Mouse (Mus musculus) heart, adult 8-10 months (tissue): ENCODE results near the gene Ncapg. TPM values are rescaled to one million over a fixed set of nuclear protein-coding genes. Genes with fewer than 3 reads are reported as not detected.
"Not testable (repeated sequence)": the region's sequence is repeated elsewhere in the genome, so short reads cannot be mapped to it uniquely, and the experiment has no call there.

Source experiments
- DNase-seq: peaks from one replicate; pipeline ENCODE4 v3.0.0; 2022; ENCODE audit warnings: low spot score
- total RNA-seq, 4 experiments: library from RNA; stranded (reverse); gene quantifications; 2 replicates each; pipeline ENCODE4 v1.2.4; 2022

Ncapg gene
- under 1 TPM; 0.06 to 0.63 (median 0.21) TPM for total RNA-seq

DNA sequence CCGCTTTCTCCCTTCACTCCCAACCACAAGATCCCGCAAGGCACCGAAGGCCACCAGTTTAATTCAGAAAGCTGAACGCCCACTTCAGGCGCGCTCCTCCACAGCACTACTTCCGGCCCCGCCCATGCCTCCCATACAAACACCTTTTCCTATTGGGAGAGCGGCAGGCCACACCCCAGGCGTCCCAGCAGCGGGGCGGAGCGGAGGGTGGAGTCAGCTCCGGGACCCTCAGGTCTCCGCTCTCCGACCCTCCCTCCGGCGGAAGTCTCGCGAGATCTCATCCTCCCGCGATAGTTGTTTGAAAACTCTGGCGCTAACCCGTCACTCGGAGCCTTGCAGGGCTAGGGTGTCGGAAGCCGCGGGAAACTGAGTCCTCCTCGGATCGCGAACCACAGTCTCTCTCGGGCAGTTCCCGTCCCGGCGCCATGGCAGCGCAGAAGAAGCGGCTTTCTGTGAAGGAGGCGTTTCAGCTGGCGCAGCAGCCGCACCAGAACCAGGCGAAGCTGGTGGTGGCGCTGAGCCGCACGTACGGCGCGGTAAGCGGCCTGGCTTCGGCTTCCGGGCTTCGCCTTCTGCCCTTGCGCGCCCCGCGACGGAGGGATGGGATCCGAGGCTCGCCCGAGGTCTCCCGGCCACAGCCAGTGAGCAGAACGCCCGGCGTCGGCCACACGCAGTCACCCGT lies at the start of gene Ncapg:
Ncapg (plus strand) TSS at position 322 of the 682 bp plus-strand sequence.
- DNase-seq, result peak; percentile 99

GRCm38 (mm10) chr5:45621511-45621910 lies 48.2 kb upstream of the Ncapg start:
- DNase-seq, result no peak

- DNase-seq, result no peak
Observed at GRCm38 (mm10) chr5:45627771-45628170, 41.9 kb upstream of the Ncapg start.

DNA sequence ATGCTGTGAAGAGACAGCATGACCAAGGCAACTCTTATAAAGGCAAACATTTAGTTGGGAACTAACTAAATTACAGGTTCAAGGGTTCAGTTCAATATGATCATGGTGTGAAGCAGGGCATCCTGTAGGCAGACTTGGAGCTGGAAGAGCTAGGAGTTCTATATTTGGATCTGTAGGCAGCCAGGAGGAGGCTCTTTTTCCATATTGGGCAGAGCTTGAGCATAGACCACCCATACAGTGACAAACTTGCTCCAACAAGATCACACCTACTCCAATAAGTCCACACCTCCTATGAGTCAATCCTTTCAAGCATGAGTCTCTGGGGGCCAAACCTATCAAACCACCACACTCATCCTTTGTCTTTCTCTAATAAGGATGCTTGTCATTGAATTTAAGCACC lies 40.2 kb upstream of the Ncapg start:
- no peak for DNase-seq

DNA sequence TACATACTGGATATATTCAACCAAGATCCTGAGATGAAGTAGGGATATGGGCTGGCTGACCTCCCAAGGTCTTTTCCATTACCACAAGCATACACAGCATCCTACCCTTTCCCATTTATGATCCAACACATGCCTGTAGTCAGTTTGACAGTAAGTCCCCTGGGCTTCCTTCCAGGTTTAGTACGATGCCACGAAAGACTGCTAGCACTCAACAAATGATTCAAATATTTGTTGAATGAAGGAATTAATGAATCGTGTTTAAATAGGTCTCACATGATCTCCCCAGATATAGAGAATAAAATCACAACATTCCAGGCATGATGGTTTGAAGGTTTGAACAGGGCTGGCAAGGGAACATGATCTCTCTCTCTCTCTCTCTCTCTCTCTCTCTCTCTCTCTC lies 31.3 kb upstream of the Ncapg start:
- no peak for DNase-seq

DNA sequence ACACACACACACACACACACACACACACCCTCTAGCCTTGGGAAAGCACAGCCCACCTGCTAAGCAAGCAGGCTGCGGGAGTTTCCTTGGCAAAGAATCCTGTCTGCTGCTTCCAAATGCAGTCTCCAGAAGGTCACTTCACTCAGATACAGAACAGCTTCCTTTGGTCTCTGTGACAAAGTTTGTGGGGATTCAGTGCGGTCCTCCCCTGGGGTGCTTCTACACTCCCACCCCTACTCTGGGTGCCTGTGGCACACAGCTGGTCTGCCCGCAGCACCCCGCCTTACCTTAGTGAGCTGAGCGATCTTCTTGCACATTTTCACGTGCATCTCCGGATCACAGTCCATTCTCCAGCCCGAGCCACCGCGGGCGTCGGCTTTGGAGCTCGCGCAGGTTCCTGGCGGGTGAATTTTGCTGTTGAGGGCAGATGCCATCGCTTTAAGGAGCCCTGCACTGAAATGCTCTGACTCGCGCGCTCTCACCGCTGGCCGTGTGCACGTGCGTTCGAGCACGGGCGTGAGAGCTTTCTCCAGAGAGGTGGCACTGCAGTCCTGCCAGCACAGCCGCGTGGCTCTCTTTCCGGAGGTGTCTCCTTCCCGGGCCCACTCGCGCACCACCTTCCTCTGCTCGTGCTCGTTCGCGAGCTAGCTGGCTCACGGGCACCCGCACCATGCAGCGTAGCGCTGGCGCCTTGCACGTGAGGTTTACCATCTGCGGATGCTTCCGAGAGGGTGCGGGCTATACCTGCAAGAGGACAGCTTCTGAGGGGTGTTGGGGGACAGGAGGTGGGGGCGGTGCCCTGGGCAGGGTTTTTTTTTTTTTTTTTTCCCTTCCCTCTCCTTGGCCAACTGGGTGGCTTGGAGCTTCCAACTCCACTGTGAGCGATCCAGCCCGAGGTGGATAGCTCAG lies 30.7 kb upstream of the Ncapg start, which contains the start of gene Fam184b:
Fam184b (minus strand) TSS at position 809 of the 909 bp plus-strand sequence.
- DNase-seq, result no peak

DNA sequence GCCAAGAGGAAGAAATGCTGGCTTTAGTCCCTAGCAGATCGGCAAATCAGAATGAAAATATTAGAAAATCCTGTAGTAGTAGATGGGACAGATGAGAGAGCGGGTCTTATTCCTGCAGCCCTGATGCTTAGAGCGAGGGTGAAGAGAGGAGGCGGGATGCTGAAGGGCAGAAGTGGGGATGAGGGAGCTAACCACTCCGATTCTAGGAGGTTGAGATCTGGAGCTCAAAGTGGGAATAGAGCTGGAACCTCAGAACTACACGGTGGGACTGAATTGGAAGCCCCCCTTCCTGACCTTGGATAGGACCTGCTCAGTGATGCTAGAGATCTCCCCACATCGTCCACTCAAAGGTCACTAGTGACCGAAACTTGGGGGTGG lies 30.0 kb upstream of the Ncapg start:
- DNase-seq, result no peak

- no peak for DNase-seq
Observed at GRCm38 (mm10) chr5:45651026-45651703, 18.6 kb upstream of the Ncapg start.

DNA sequence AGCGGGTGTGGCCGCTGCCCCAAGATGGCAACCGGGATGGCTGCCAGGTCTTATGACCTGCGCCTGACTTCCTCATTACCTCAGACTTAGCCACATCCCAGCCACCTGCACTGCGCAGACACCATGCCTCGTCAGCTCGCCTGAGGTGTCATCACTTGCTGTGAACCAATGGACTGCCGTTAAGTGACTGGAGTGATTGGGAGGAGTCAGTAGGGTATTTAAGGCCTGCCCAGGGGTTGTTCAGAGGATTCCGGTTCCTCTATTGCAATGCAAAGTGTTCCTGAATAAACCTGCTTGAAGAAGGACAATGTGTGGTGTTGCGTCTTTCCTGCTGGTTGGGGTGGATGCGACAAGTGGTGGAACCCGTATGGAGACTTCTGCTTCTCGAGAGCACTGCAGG lies 11.3 kb upstream of the Ncapg start:
- DNase-seq, result not testable (repeated sequence)

DNA sequence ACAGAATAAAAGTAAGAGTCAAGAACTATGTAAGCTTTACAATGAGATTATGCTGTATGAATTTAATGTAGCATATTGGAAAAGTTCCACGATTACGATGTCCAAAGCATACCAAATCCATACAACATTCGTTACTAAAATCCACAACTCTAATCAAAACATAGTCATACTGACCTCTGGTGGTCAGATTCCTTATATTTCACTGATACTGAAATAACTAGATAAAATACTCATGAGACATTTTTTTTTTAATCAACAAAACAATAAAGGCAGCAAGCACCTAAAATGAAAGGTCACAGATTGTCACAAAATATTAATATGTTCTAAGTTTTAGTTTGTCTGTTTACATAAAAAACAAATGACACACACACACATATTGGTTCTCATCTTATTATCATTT lies 1.4 kb upstream of the Ncapg start:
- peak; percentile 28 for DNase-seq

DNA sequence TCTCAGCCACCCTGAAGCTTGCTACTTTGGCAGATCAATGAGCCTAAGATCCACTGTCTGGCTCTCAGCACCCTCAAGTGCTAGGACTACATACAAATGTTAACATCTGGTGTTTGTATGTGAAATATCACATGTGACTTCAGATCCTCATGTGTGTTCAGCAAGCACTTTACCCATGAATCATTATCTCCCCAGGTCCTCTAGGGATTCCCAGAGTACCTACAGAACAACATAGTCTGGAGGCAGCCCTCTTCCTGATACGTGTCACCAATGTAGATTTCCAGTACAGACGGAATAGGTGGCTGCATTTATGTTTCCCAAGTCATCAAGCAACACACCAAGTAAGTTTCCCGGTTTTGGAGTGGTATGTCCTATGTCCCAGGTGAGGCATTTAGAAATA lies 888 bp upstream of the Ncapg start:
- DNase-seq, result no peak

- DNase-seq, result no peak
Observed at GRCm38 (mm10) chr5:45669234-45669597, 503 bp upstream of the Ncapg start.

- no peak for DNase-seq
Observed at GRCm38 (mm10) chr5:45670280-45670670, 556 bp downstream of the Ncapg start.

DNA sequence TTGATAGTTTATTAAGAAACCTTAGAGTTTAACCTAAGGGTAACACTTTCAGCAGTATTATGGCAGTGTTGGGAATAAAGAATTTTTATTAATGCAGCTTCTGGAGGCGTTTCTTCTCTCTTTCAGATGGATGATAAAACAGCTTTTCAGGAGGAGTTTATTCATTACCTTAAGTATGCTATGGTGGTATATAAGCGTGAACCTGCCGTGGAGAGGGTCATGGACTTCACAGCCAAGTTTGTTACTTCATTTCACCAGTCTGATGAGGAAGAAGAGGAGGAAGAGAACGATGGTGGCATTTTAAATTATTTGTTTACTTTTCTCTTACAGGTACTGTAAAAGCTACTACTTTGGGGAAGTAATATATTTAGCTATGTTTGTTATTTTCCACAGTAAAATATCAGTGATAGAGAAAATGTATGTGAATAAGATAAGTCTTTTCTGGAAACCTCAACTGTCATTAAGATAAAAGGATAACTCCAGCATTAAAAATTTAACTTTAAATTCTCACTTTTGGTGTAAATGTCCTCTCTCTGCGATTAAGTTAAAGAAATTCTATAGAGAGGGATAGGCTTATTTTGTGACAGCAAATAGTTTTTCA lies 1.3 kb downstream of the Ncapg start:
- no peak for DNase-seq

GRCm38 (mm10) chr5:45675032-45675431 lies 5.3 kb downstream of the Ncapg start:
- no peak for DNase-seq

DNA sequence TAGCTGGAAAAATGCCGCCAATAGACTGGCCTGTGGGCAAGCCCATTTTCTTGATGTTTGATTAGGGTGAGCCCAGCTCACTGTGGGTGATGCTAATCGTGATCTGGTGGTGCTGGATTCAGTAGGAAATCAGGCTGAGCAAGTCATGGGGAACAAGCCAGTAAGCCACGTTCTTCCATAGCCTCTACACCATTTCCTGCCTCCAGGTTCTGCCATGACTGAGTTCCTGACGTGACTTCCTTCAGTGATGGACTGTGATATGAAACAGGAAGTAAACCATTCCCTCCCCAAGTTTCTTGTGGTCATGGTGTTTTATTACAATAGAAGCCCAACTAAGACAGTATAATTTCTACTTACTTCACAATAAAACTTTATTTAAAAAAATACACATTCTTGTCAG lies 7.9 kb downstream of the Ncapg start:
- DNase-seq, result no peak

DNA sequence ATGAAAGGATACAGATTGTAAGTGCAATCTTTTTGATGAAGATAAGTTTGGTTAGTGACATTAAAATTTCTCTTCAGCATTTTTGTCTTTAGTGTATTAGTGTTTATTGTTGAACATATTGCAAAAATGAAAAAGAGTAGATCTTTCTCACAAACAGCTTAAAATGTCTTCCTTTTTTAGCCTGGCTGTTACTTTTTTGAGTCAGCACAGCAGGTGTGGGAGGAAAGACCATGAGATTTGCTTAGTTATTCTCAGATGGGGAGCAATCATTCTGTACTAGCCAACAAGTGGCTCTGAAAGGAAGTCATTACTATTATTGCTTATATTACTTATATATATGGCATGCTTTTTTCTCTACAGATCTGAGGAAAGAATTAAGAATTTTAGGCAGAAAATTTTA lies 10.2 kb downstream of the Ncapg start:
- DNase-seq, result no peak

DNA sequence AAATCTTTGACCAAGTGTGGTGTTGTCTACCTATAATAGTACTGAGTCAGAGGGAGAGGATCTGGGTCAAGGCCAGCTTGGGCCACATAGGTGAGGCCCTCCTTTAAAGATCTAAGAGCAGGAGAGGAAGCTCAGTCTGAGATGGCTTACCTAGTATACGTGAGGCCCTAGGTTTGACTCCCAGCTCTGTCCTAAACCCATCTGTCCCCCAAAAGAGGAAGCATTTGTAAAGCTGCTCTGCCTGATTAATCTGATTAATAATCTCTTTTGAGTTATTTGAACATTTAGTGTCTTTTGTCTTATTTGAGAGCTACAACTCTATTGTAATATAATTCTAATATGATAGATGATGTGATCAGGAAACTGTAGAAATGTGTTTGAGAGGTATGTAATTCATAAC lies 13.7 kb downstream of the Ncapg start:
- no peak for DNase-seq

DNA sequence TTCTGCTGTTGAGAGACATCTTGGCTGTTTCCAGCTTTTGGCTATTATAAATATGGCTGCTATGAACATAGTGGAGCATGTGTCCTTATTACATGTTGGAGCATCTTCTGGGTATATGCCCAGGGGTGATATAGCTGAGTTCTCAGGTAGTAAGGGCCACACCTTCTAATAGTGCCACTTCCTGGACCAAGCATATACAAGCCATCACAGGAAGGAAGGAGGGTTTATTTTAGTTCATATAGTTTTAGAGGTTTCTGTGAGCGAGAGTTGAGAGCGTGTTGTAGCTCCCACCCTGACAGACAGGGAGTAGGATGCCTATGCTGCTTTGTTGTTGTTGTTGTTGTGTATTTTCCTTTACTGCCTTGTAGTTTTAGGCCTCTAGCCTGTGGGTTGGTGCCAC lies 15.5 kb downstream of the Ncapg start:
- no peak for DNase-seq

GRCm38 (mm10) chr5:45686223-45686622 lies 16.5 kb downstream of the Ncapg start:
- DNase-seq, result no peak

GRCm38 (mm10) chr5:45689152-45689551 lies 19.4 kb downstream of the Ncapg start:
- DNase-seq, result no peak

DNA sequence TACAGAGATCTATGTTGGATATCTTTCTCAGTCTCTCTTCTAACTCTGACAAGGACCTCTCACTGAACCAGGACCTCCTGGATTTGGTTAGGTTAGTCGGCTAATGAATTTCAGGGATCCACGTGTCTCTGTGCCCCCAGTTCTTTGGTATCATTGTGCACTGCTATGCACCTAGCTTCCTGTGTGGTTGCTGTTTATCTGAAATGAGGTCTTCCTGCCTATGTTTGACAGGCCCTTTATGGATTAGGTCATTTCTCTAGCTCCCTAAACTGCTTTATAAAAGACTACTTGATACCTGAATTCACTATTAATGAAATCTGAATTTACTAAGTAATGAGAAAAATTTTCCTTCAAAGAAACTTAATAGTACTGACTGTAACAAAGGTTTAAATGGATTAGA lies 21.1 kb downstream of the Ncapg start:
- no peak for DNase-seq
